Mouse (Mus musculus): ENCODE results near the gene Smg9. TPM values are rescaled to one million over a fixed set of nuclear protein-coding genes. Genes with fewer than 3 reads are reported as not detected.

The Smg9 gene
- polyA plus RNA-seq, 1 experiment = not detected

DNA sequence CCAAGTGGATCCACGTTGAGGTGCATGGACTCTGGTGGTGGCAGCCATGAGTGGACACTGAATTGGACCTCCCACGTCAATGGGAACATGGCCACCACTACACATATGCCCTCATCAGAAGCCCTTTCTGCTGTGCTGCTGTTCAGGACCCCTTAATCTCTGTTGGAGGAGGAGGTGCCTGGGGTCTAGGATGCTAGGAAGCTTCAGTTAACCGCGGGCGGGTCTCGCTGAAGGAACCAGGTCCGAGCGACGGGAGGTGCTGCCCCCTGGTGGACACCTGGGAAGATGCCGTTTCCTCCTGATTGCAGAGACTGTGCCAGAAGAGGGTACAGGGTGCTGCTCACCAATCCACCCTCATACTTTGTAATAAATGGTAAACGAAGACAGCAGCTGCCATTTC, 14.6 kb upstream of the Smg9 start:
- Histone ChIP-seq H3K27ac (ENCODE audit: insufficient read depth, low read depth, low read length) (no peak overlapping the region), H3K4me3 (ENCODE audit: insufficient read depth, low read depth, low read length) (no peak overlapping the region), H3K4me1 (ENCODE audit: control insufficient read depth, insufficient read depth, low read length) (peaks cover 7% of the 10 kb centered on the region; the same call in 1 of the 2 replicates)
- WGBS = 7% methylated on average over 11 of the region's 11 CpGs
- no peak for TF ChIP-seq POLR2A (IDR thresholded peaks at IDR 0.05; ENCODE audit: insufficient read depth, low read depth, low read length)
- peak; percentile 90 for TF ChIP-seq CTCF (IDR thresholded peaks at IDR 0.05; ENCODE audit: insufficient read depth, low read depth, low read length)

DNA sequence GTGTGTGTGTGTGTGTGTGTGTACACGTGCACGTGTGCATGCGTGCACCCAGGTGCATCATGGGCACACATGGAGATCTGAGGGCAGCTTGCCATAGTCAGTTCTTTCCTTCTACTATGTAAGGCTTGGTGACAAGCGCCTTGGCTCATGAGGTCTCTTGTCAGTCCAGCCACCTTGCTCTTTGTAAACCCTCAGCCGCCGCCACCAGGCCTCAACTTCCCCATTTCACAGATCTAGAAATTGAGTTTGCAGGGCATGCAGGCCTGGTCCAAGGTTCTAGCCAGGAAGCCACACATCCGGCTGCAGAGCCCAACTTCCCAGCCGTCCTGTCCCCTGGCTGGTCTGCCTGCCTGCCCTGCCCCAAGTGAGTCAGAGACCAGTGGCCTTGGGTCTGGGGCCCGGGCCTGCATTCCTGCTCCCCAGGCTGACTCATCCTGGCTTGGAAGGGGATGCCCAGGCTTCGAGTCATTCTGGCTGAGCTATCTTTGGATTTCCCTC, 12.3 kb upstream of the Smg9 start:
- Histone ChIP-seq H3K4me1 (ENCODE audit: control insufficient read depth, insufficient read depth, low read length) (peaks cover 21% of the 10 kb centered on the region), H3K27ac (ENCODE audit: insufficient read depth, low read depth, low read length) (no peak overlapping the region), H3K4me3 (ENCODE audit: insufficient read depth, low read depth, low read length) (no peak overlapping the region)
- WGBS = 81% methylated on average over 10 of the region's 10 CpGs
- TF ChIP-seq CTCF (IDR thresholded peaks at IDR 0.05; ENCODE audit: insufficient read depth, low read depth, low read length) (no peak), POLR2A (IDR thresholded peaks at IDR 0.05; ENCODE audit: insufficient read depth, low read depth, low read length) (no peak)

DNA sequence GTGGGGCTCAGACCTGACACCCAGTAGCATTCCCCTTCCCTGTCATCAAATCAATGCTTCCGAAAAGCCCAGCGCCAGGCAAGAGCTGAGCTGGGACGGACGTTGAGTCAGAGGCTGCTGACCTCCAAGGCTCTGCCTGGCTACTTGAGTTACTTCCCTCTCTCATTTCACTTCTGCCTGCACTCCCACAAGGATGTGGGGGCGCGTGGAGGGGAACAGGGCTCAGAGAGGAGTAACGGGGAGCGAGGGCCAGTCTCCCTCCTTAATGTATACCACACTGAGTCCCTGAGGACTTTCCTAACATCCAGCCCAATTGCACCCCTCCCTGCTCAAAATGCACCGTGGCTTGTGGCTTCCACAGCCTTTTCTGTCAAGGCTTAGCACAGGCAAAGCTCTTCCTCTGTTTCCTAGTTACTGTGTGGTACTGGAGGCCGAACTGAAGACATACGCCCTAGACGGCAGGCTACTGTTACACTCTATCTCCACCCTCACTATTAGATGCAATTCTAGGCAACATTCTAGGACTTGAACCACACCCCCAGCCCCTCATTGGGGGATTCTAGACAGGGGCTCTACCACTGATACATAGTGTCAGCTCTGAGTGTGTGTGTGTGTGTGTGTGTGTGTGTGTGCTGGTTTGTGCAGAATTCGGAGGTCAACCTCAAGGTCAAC, 9.8 kb upstream of the Smg9 start:
- TF ChIP-seq CTCF (IDR thresholded peaks at IDR 0.05; ENCODE audit: insufficient read depth, low read depth, low read length) (no peak), POLR2A (IDR thresholded peaks at IDR 0.05; ENCODE audit: insufficient read depth, low read depth, low read length) (no peak)
- no peak overlapping the region for H3K4me3 ChIP-seq (ENCODE audit: insufficient read depth, low read depth, low read length)
- peaks cover 20% of the 10 kb centered on the region for H3K4me1 ChIP-seq (ENCODE audit: control insufficient read depth, insufficient read depth, low read length)
- H3K27ac ChIP-seq (ENCODE audit: insufficient read depth, low read depth, low read length) = no peak overlapping the region
- WGBS = 57% methylated on average over 13 of the region's 13 CpGs

DNA sequence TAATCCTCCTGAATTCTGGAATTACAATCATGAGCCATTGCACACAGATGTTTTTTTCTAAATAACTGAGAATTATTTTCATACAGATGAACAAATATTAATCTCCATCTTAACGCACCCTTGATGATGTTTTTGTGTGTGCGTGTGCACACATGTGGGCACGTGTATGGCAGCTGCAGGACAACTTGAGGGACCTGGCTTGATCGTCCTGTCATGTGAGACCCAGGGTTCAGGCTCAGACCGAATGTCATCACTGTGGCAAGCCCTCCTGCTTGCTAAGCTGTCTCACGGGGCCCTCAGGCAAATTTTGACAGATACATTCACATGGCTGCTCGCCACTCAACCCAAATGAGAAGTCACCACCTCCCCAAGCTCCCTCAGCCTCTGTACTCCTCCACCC, 8.9 kb upstream of the Smg9 start:
- WGBS = 65% methylated on average over 7 of the region's 7 CpGs
- H3K4me3 ChIP-seq (ENCODE audit: insufficient read depth, low read depth, low read length) = no peak overlapping the region
- H3K27ac ChIP-seq (ENCODE audit: insufficient read depth, low read depth, low read length) = no peak overlapping the region
- peaks cover 17% of the 10 kb centered on the region for H3K4me1 ChIP-seq (ENCODE audit: control insufficient read depth, insufficient read depth, low read length)
- TF ChIP-seq CTCF (IDR thresholded peaks at IDR 0.05; ENCODE audit: insufficient read depth, low read depth, low read length) = no peak

DNA sequence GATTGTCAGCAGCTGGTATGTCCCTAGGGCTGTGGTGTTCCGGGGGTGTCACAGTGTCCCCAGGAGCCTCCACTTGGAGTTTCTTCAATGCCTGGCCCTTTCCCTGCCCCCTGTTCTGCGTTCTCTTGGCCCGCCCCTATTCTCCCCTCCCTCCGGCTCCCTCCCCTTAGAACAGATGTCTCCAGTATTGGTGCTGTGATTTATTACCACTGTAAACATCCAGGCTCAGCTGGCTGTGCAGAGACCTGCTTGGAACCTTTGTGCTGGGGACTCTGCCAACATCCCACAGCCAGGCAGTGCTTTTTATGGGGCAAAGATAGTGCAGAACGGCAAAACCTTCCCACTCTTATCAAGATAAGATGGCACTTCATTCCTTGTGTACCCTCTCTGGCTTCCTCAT, 8.3 kb upstream of the Smg9 start:
- peak overlapping the region; percentile 85 for H3K27ac ChIP-seq (ENCODE audit: insufficient read depth, low read depth, low read length)
- H3K4me1 ChIP-seq (ENCODE audit: control insufficient read depth, insufficient read depth, low read length) = peaks cover 17% of the 10 kb centered on the region
- H3K4me3 ChIP-seq (ENCODE audit: insufficient read depth, low read depth, low read length) = 0 out of 2 replicates have a peak overlapping the region, but pooled peaks have one; percentile 12
- TF ChIP-seq POLR2A (IDR thresholded peaks at IDR 0.05; ENCODE audit: insufficient read depth, low read depth, low read length) (no peak), CTCF (IDR thresholded peaks at IDR 0.05; ENCODE audit: insufficient read depth, low read depth, low read length) (no peak)
- WGBS = 21% methylated on average over 5 of the region's 5 CpGs

DNA sequence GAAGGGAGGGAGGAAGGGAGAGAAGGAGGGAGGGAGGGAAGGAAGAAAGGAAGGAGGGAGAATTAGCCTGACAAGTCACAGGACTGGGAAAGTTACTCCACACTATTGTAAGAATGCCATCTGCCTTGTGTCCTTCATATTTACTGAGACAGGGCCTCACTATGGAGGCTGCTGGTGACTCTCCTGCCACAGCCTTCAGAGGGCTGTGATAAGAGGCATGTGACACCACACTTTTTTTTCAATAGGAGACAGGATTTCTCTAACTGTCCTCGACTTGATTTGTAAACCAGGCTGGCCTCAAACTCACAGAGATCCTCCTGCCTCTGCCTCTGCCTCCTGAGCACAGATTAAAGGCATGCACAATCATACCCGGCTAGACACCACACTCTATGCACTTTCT, 7.7 kb upstream of the Smg9 start:
- TF ChIP-seq POLR2A (IDR thresholded peaks at IDR 0.05; ENCODE audit: insufficient read depth, low read depth, low read length) (no peak), CTCF (IDR thresholded peaks at IDR 0.05; ENCODE audit: insufficient read depth, low read depth, low read length) (no peak)
- peaks cover 17% of the 10 kb centered on the region for H3K4me1 ChIP-seq (ENCODE audit: control insufficient read depth, insufficient read depth, low read length)
- WGBS = 78% methylated on average over 2 of the region's 2 CpGs
- peak overlapping the region; percentile 85 for H3K27ac ChIP-seq (ENCODE audit: insufficient read depth, low read depth, low read length)
- H3K4me3 ChIP-seq (ENCODE audit: insufficient read depth, low read depth, low read length) = no peak overlapping the region

DNA sequence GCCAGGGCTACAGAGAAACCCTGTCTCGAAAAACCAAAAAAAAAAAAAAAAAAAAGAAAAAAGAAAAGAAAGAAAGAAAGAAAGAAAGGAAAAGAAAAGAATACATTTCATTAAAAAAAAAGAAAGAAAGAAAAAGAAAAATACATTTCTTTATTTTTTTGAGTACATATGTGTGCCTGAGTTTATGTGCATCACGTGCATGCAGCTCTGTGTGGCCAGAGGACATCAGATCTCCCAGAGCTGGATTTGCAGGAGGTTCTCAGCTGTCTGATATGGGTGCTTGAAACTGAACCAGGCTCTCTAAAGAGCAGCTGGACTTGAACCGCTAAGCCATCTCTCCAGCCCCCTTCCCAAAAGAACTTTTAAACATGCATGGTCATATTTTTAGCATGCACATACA, 5.4 kb upstream of the Smg9 start:
- no peak overlapping the region for H3K27ac ChIP-seq (ENCODE audit: insufficient read depth, low read depth, low read length)
- 94% methylated on average over 3 of the region's 3 CpGs for WGBS
- no peak overlapping the region for H3K4me3 ChIP-seq (ENCODE audit: insufficient read depth, low read depth, low read length)
- H3K4me1 ChIP-seq (ENCODE audit: control insufficient read depth, insufficient read depth, low read length) = peaks cover 19% of the 10 kb centered on the region
- no peak for TF ChIP-seq CTCF (IDR thresholded peaks at IDR 0.05; ENCODE audit: insufficient read depth, low read depth, low read length)
- TF ChIP-seq POLR2A (IDR thresholded peaks at IDR 0.05; ENCODE audit: insufficient read depth, low read depth, low read length) = no peak

DNA sequence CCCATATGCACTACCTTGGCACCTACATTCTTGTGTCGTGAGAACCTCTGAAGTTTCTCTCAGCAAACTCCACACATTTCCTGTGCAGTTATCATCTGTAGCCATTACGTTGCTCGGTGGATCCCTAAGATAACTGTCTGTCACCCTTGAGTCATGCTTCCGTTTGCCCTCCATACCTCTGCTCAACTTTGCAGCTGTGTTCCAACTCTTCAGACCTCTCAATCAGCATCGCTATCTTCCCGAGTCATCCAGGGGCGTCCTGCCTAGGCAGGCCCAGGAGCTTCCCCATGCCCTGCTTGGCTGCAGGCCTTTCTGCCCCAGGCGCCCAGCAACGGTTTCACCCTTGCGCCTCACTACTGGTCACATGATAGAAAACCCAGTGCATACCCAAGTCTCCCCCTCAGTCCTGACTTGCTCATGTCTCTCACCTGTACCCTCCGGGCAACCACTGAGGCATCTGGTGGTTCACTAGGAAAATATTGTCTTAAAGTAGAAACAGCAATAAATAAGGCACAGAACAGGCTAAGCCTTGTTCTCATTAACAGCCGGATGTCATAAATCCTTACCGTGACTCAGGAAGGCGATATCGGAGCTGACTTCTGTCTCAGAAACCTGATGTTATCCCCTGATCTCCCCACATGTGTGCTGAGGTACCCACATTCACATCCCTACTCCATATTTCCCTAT, 4.8 kb upstream of the Smg9 start:
- WGBS = 87% methylated on average over 15 of the region's 15 CpGs
- H3K27ac ChIP-seq (ENCODE audit: insufficient read depth, low read depth, low read length) = no peak overlapping the region
- H3K4me1 ChIP-seq (ENCODE audit: control insufficient read depth, insufficient read depth, low read length) = peaks cover 17% of the 10 kb centered on the region
- H3K4me3 ChIP-seq (ENCODE audit: insufficient read depth, low read depth, low read length) = no peak overlapping the region
- TF ChIP-seq CTCF (IDR thresholded peaks at IDR 0.05; ENCODE audit: insufficient read depth, low read depth, low read length) (no peak), POLR2A (IDR thresholded peaks at IDR 0.05; ENCODE audit: insufficient read depth, low read depth, low read length) (no peak)

DNA sequence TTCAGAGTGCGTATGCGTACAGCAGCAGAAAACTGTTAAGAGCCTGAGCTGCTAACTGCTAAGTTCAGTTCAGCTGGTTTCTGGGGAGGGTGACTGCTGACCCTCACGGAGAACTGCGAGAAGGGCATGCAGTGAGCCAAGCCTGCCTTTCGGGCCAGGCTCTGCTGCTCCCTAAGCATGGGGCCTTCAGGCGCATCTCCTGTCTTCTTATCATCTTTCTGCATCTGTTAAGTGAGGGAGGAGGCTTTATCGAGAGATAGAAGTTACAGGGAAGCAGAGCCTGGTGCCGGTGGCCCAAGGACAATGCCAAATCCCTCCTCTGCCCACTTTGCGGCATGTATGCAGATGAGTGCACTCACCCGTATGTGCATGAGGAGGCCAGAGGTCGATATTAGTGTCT, 2.6 kb upstream of the Smg9 start:
- Histone ChIP-seq H3K27ac (ENCODE audit: insufficient read depth, low read depth, low read length) (no peak overlapping the region), H3K4me3 (ENCODE audit: insufficient read depth, low read depth, low read length) (no peak overlapping the region), H3K4me1 (ENCODE audit: control insufficient read depth, insufficient read depth, low read length) (peaks cover 15% of the 10 kb centered on the region)
- TF ChIP-seq POLR2A (IDR thresholded peaks at IDR 0.05; ENCODE audit: insufficient read depth, low read depth, low read length) (no peak), CTCF (IDR thresholded peaks at IDR 0.05; ENCODE audit: insufficient read depth, low read depth, low read length) (no peak)
- 82% methylated on average over 11 of the region's 11 CpGs for WGBS

Measured in olfactory bulb, adult 2 months (tissue).